In genomic region chr7:13278308-13278891, GRCm38 (mm10) we compare ENCODE assay signal across 8 mouse cellular contexts. TPM values are rescaled to one million over a fixed set of nuclear protein-coding genes. Genes with fewer than 3 reads are reported as not detected.
DNase-seq lines count a peak whose midpoint lies in the region; ATAC-seq and TF ChIP-seq lines count a peak whose summit lies in the region.

Gene Zswim9 (minus strand): TSS chr7:13278721.

- H3K4me1 ChIP-seq in MEL (ENCODE audit: control insufficient read depth in 1 of 2, insufficient read depth in 2 of 2, low read length in 2 of 2) = peaks cover 2 to 14% of the 10 kb centered on the region in 2 experiments
- H3K4me1 ChIP-seq in cerebellum, adult 2 months (ENCODE audit: control insufficient read depth, insufficient read depth, low read length) = no peaks in the 10 kb centered on the region
- H3K4me1 ChIP-seq in forebrain, postnatal 0 days (ENCODE audit: insufficient read depth) = peaks cover 5% of the 10 kb centered on the region
- peaks cover 6% of the 10 kb centered on the region for H3K4me1 ChIP-seq in lung, embryonic 15.5 days

- H3K9me3 ChIP-seq in MEL (replicated peaks; ENCODE audit: insufficient read depth, low read length) = no peaks in the 10 kb centered on the region
- H3K9me3 ChIP-seq in forebrain, postnatal 0 days (ENCODE audit: low read length) = no peaks in the 10 kb centered on the region
- no peaks in the 10 kb centered on the region for H3K9me3 ChIP-seq in lung, embryonic 15.5 days

- peak within 1 kb of the TSS; percentile 84 for H3K27ac ChIP-seq in MEL (ENCODE audit: control insufficient read depth, low read depth, low read length)
- peak within 1 kb of the TSS; percentile 89 for H3K27ac ChIP-seq in cerebellum, adult 2 months (ENCODE audit: insufficient read depth, low read length)
- H3K27ac ChIP-seq in forebrain, postnatal 0 days (ENCODE audit: low read depth, low read length) = peak within 1 kb of the TSS; percentile 71
- peak within 1 kb of the TSS; percentile 89 for H3K27ac ChIP-seq in lung, embryonic 15.5 days

- peak; percentile 55 to 61; a peak in 2 of 4 replicates for TF ChIP-seq POLR2A in MEL (IDR thresholded peaks at IDR 0.05; ENCODE audit: control insufficient read depth in 1 of 2, insufficient read depth in 1 of 2, low read depth in 1 of 2, low read length in 2 of 2, poor library complexity in 1 of 2)
- TF ChIP-seq POLR2A in cerebellum, adult 2 months (IDR thresholded peaks at IDR 0.05; ENCODE audit: borderline replicate concordance, insufficient read depth, low read length) = peak; percentile 30; the same call in 1 of the 2 replicates

- WGBS in cerebellum, adult 2 months = under 1% methylated on average over 39 of the region's 39 CpGs
- under 1% methylated on average over 39 of the region's 39 CpGs for WGBS in forebrain, postnatal 0 days
- under 1% methylated on average over 39 of the region's 39 CpGs for WGBS in lung, embryonic 15.5 days

- peak within 1 kb of the TSS; percentile 76 to 79 for H3K4me3 ChIP-seq in MEL (ENCODE audit: control insufficient read depth in 1 of 2, insufficient read depth in 1 of 2, low read depth in 2 of 2, low read length in 2 of 2)
- H3K4me3 ChIP-seq in cerebellum, adult 2 months (replicated peaks; ENCODE audit: insufficient read depth, low read depth, low read length) = peak within 1 kb of the TSS; percentile 94
- peak within 1 kb of the TSS; percentile 50 for H3K4me3 ChIP-seq in forebrain, postnatal 0 days (ENCODE audit: low read depth, low read length)
- peak within 1 kb of the TSS; percentile 79 for H3K4me3 ChIP-seq in lung, embryonic 15.5 days

- no peak for TF ChIP-seq EP300 in MEL (IDR thresholded peaks at IDR 0.05; ENCODE audit: low read depth in 1 of 2, low read length in 2 of 2)

- TF ChIP-seq RAD21 in MEL (IDR thresholded peaks at IDR 0.05; ENCODE audit: low read depth, low read length) = no peak

- peak; percentile 99 for ATAC-seq in forebrain, postnatal 0 days
- ATAC-seq in lung, embryonic 15.5 days (ENCODE audit: borderline replicate concordance, extremely low read depth, low FRiP score, low TSS enrichment) = peak; percentile 99

- peaks cover 3 to 10% of the 10 kb centered on the region in 2 experiments for H3K36me3 ChIP-seq in MEL (ENCODE audit: control insufficient read depth in 1 of 2, insufficient read depth in 2 of 2, low read length in 2 of 2)
- H3K36me3 ChIP-seq in forebrain, postnatal 0 days (ENCODE audit: insufficient read depth) = peaks cover 25% of the 10 kb centered on the region
- peaks cover 47% of the 10 kb centered on the region for H3K36me3 ChIP-seq in lung, embryonic 15.5 days

- TF ChIP-seq CTCF in MEL (IDR thresholded peaks at IDR 0.05 in 2 of 3, conservative IDR thresholded peaks at IDR 0.05 in 1 of 3; ENCODE audit: control insufficient read depth in 1 of 3, insufficient read depth in 1 of 3, low read depth in 2 of 3, low read length in 3 of 3, poor library complexity in 1 of 3, severe bottlenecking in 1 of 3) = no peak
- no peak for TF ChIP-seq CTCF in cerebellum, adult 2 months (IDR thresholded peaks at IDR 0.05; ENCODE audit: borderline replicate concordance, insufficient read depth, low read depth, low read length)
- no peak; the same call in 1 of the 2 replicates for TF ChIP-seq CTCF in forebrain, postnatal 0 days (IDR thresholded peaks at IDR 0.05; ENCODE audit: low read depth)

- H3K27me3 ChIP-seq in MEL (ENCODE audit: control insufficient read depth in 1 of 2, insufficient read depth in 2 of 2, low read length in 2 of 2) = no peaks in the 10 kb centered on the region
- H3K27me3 ChIP-seq in cerebellum, adult 2 months (ENCODE audit: control insufficient read depth, insufficient read depth, low read length) = no peaks in the 10 kb centered on the region
- H3K27me3 ChIP-seq in forebrain, postnatal 0 days (ENCODE audit: insufficient read depth, low read length) = no peaks in the 10 kb centered on the region
- H3K27me3 ChIP-seq in lung, embryonic 15.5 days = no peaks in the 10 kb centered on the region

- H3K9ac ChIP-seq in MEL (ENCODE audit: control insufficient read depth, low read depth, low read length, poor library complexity, severe bottlenecking) = peak within 1 kb of the TSS; percentile 86
- peak within 1 kb of the TSS; percentile 79 for H3K9ac ChIP-seq in forebrain, postnatal 0 days
- H3K9ac ChIP-seq in lung, embryonic 15.5 days = peak within 1 kb of the TSS; percentile 75

- peak within 1 kb of the TSS; percentile 75 for H3K4me2 ChIP-seq in forebrain, postnatal 0 days (ENCODE audit: low read depth)
- peak within 1 kb of the TSS; percentile 78 for H3K4me2 ChIP-seq in lung, embryonic 15.5 days

- DNase-seq in MEL (ENCODE audit: low read depth, low spot score) = peak; percentile 95
- DNase-seq in cerebellum, adult 2 months = peak; percentile 93 to 95
- DNase-seq in forebrain, postnatal 0 days = peak; percentile 95
- peak; percentile 93 for DNase-seq in heart, postnatal 4 days
- DNase-seq in layer of hippocampus, adult 8-10 months (ENCODE audit: low spot score in 2 of 2) = peak; percentile 87 to 91
- peak; percentile 82 for DNase-seq in ovary, adult 18-20 months (ENCODE audit: low spot score)
- peak; percentile 94 for DNase-seq in thymus, postnatal 0 days (ENCODE audit: low spot score)

- peaks cover 8% of the 10 kb centered on the region for H3K79me2 ChIP-seq in MEL (ENCODE audit: control insufficient read depth, insufficient read depth, low read length, poor library complexity)

TF ChIP-seq in MEL, 35 proteins besides CTCF, POLR2A, EP300 and RAD21:
- TF ChIP-seq GATA1 (IDR thresholded peaks at IDR 0.05; ENCODE audit: low read depth, low read length) (no peak), ETS1 (IDR thresholded peaks at IDR 0.05; ENCODE audit: low read depth, low read length) (no peak), MXI1 (IDR thresholded peaks at IDR 0.05; ENCODE audit: low read depth, low read length) (peak; percentile 58; the same call in 1 of the 2 replicates), HCFC1 (IDR thresholded peaks at IDR 0.05; ENCODE audit: low read depth, low read length) (peak; percentile 91), MAZ (IDR thresholded peaks at IDR 0.05; ENCODE audit: low read depth, low read length) (peak; percentile 66; the same call in 1 of the 2 replicates), TCF12 (IDR thresholded peaks at IDR 0.05; ENCODE audit: low read depth, low read length) (no peak), ZC3H11A (IDR thresholded peaks at IDR 0.05; ENCODE audit: low read depth, low read length) (no peak), MYC (IDR thresholded peaks at IDR 0.05; ENCODE audit: low read depth, low read length) (peak; percentile 49; the same call in 1 of the 2 replicates), ZKSCAN1 (IDR thresholded peaks at IDR 0.05; ENCODE audit: low read depth, low read length) (no peak), USF1 (IDR thresholded peaks at IDR 0.05; ENCODE audit: low read depth, low read length) (peak; percentile 53; the same call in 1 of the 2 replicates), CHD1 (IDR thresholded peaks at IDR 0.05; ENCODE audit: low read depth, low read length) (no peak), E2F4 (IDR thresholded peaks at IDR 0.05; ENCODE audit: borderline replicate concordance, low read depth, low read length) (peak; percentile 90; the same call in 1 of the 2 replicates), KAT2A (conservative IDR thresholded peaks at IDR 0.05; ENCODE audit: low read depth, low read length) (no peak; the same call in 1 of the 2 replicates), POLR2AphosphoS5 (IDR thresholded peaks at IDR 0.05; ENCODE audit: borderline replicate concordance, low read depth, low read length) (no peak), NELFE (IDR thresholded peaks at IDR 0.05; ENCODE audit: low read depth, low read length) (peak; percentile 58), NRF1 (IDR thresholded peaks at IDR 0.05; ENCODE audit: insufficient read depth, low read depth, low read length, poor library complexity, severe bottlenecking) (0 out of 2 replicates have a peak, but pooled peaks have one; percentile 22), ZNF384 (IDR thresholded peaks at IDR 0.05; ENCODE audit: low read depth, low read length) (no peak), ZMIZ1 (IDR thresholded peaks at IDR 0.05; ENCODE audit: low read depth, low read length) (0 out of 2 replicates have a peak, but pooled peaks have one; percentile 38), CHD2 (IDR thresholded peaks at IDR 0.05; ENCODE audit: low read length) (no peak), POLR2AphosphoS2 (IDR thresholded peaks at IDR 0.05; ENCODE audit: low read length) (no peak), RCOR1 (IDR thresholded peaks at IDR 0.05; ENCODE audit: low read depth, low read length) (no peak), MAX (IDR thresholded peaks at IDR 0.05; ENCODE audit: low read length) (no peak), SIN3A (IDR thresholded peaks at IDR 0.05; ENCODE audit: low read length) (no peak; the same call in 1 of the 2 replicates), BHLHE40 (IDR thresholded peaks at IDR 0.05; ENCODE audit: borderline replicate concordance, low read depth, low read length) (peak; percentile 61; the same call in 1 of the 2 replicates), USF2 (IDR thresholded peaks at IDR 0.05; ENCODE audit: borderline replicate concordance in 1 of 2, insufficient read depth in 1 of 2, low read depth in 1 of 2, low read length in 2 of 2) (no peak), GABPA (IDR thresholded peaks at IDR 0.05; ENCODE audit: low read depth, low read length) (no peak), TBP (IDR thresholded peaks at IDR 0.05; ENCODE audit: low read depth, low read length) (peak; percentile 48; the same call in 1 of the 2 replicates), SMC3 (IDR thresholded peaks at IDR 0.05; ENCODE audit: low read depth, low read length) (no peak)

RNA-seq across cellular contexts. Expression of gene Zswim9, which starts in this region (rescaled TPM):
- 4.9 and 6.1 TPM in 2 replicates for total RNA-seq in MEL (2012; rRNA removed)
- 10 to 100 TPM in 1 of 2 experiments, 1 to 10 TPM in 1; 7.7 to 46.6 TPM for polyA plus RNA-seq in MEL (2012; ENCODE audit: insufficient read depth in 1 of 2, insufficient read length in 2 of 2, low read depth in 1 of 2, low replicate concordance in 2 of 2, missing spikeins in 1 of 2)
- polyA plus RNA-seq in cerebellum, adult 2 months (2012; rRNA removed) = 11.0 and 11.3 TPM in 2 replicates
- 8.9 and 15.3 TPM in 2 replicates for total RNA-seq in forebrain, postnatal 0 days (2014; rRNA removed)
- polyA plus RNA-seq in forebrain, postnatal 0 days (2015; fragmentation: Nextera tagmentation; extraction: Ambion mirVana) = 5.0 and 8.2 TPM in 2 replicates
- 1 to 10 TPM; 5.8 to 6.5 TPM for total RNA-seq in heart, postnatal 4 days (2021)
- 10 to 100 TPM; 15.2 to 18.8 (median 17.9) TPM for total RNA-seq in layer of hippocampus, adult 8-10 months (2022)
- polyA plus RNA-seq in lung, embryonic 15.5 days (2015; fragmentation: Nextera tagmentation; extraction: Ambion mirVana) = 8.5 and 10.0 TPM in 2 replicates
- 3.7 and 3.8 TPM in 2 replicates for polyA plus RNA-seq in thymus, postnatal 0 days (2015; fragmentation: Nextera tagmentation; extraction: Ambion mirVana)

Comparison
In these comparisons a context has a peak if more than half of its experiments do, and no peak if none do; other contexts are left out.
1. Peak in every context shown above with its lines: DNase-seq, ATAC-seq, H3K4me3 ChIP-seq and H3K27ac ChIP-seq.